ENCODE assay signal across 11 mouse cellular contexts in genomic region chr10:37194798-37195453, GRCm38 (mm10). TPM values are rescaled to one million over a fixed set of nuclear protein-coding genes. Genes with fewer than 3 reads are reported as not detected.
DNase-seq lines count a peak whose midpoint lies in the region; ATAC-seq lines count a peak whose summit lies in the region.
"Had no signal": no experiment of that assay in that cellular context is flagged by ENCODE, and none has a peak within 500 bp of the region (broad histone marks: within the 10 kb centered on the region; RNA-seq: fewer than 3 reads in every experiment).

No protein-coding gene starts in this region.

- no peak overlapping the region for H3K9ac ChIP-seq in embryonic facial prominence, embryonic 15.5 days
- H3K9ac ChIP-seq in intestine, embryonic 16.5 days (ENCODE audit: low read depth, low read length): no peak overlapping the region
- H3K9ac ChIP-seq in stomach, embryonic 16.5 days (ENCODE audit: low read length): no peak overlapping the region
- H3K9ac ChIP-seq: liver, embryonic 13.5 days; neural tube, embryonic 15.5 days had no signal

- peak; percentile 13 for DNase-seq in kidney, postnatal 10 days
- no peak for DNase-seq in kidney, adult 18-20 months
- no peak for DNase-seq in testis, postnatal 10 days (ENCODE audit: low spot score)
- DNase-seq in right cerebral cortex, postnatal 25 days: no peak
- DNase-seq in layer of hippocampus, postnatal 10 days (ENCODE audit: low spot score in 2 of 2): no peak
- DNase-seq: liver, embryonic 13.5 days had no signal

- H3K4me1 ChIP-seq in embryonic facial prominence, embryonic 15.5 days: no peaks in the 10 kb centered on the region
- no peaks in the 10 kb centered on the region for H3K4me1 ChIP-seq in intestine, embryonic 16.5 days (ENCODE audit: control insufficient read depth, insufficient read depth, low read length)
- H3K4me1 ChIP-seq in stomach, embryonic 16.5 days (ENCODE audit: control insufficient read depth, insufficient read depth, low read length): peaks cover 4% of the 10 kb centered on the region
- H3K4me1 ChIP-seq: liver, embryonic 13.5 days; neural tube, embryonic 15.5 days had no signal

- H3K36me3 ChIP-seq in embryonic facial prominence, embryonic 15.5 days: no peaks in the 10 kb centered on the region
- no peaks in the 10 kb centered on the region for H3K36me3 ChIP-seq in intestine, embryonic 16.5 days (ENCODE audit: control insufficient read depth, insufficient read depth, low read length)
- H3K36me3 ChIP-seq in stomach, embryonic 16.5 days (ENCODE audit: control insufficient read depth, insufficient read depth, low read length): no peaks in the 10 kb centered on the region
- H3K36me3 ChIP-seq: liver, embryonic 13.5 days; neural tube, embryonic 15.5 days had no signal

- no peak for ATAC-seq in embryonic facial prominence, embryonic 15.5 days (ENCODE audit: insufficient number of reproducible peaks, low FRiP score, low TSS enrichment, low read depth)
- no peak for ATAC-seq in intestine, embryonic 16.5 days
- no peak for ATAC-seq in stomach, embryonic 16.5 days (ENCODE audit: insufficient read depth, low FRiP score)

- no peaks in the 10 kb centered on the region for H3K9me3 ChIP-seq in embryonic facial prominence, embryonic 15.5 days (replicated peaks)
- H3K9me3 ChIP-seq in intestine, embryonic 16.5 days (ENCODE audit: control insufficient read depth, low read length): no peaks in the 10 kb centered on the region
- H3K9me3 ChIP-seq in stomach, embryonic 16.5 days (replicated peaks; ENCODE audit: control insufficient read depth, low read length): no peaks in the 10 kb centered on the region
- H3K9me3 ChIP-seq: liver, embryonic 13.5 days; neural tube, embryonic 15.5 days had no signal

- 67% methylated on average over 13 of the region's 13 CpGs for WGBS in embryonic facial prominence, embryonic 15.5 days
- 86% methylated on average over 13 of the region's 13 CpGs for WGBS in intestine, embryonic 16.5 days
- 83% methylated on average over 13 of the region's 13 CpGs for WGBS in stomach, embryonic 16.5 days

- H3K4me3 ChIP-seq in embryonic facial prominence, embryonic 15.5 days (replicated peaks): no peak overlapping the region
- no peak overlapping the region for H3K4me3 ChIP-seq in intestine, embryonic 16.5 days (ENCODE audit: low read length)
- no peak overlapping the region for H3K4me3 ChIP-seq in stomach, embryonic 16.5 days (replicated peaks; ENCODE audit: low read length)
- H3K4me3 ChIP-seq: liver, embryonic 13.5 days; neural tube, embryonic 15.5 days had no signal

- 0 out of 2 replicates have a peak overlapping the region, but pooled peaks have one; percentile 6 for H3K27ac ChIP-seq in embryonic facial prominence, embryonic 15.5 days (replicated peaks)
- peak overlapping the region; percentile 79 for H3K27ac ChIP-seq in intestine, embryonic 16.5 days (ENCODE audit: low read length)
- H3K27ac ChIP-seq in stomach, embryonic 16.5 days (ENCODE audit: low read length): peak overlapping the region; percentile 86; the same call in 1 of the 2 replicates
- H3K27ac ChIP-seq: liver, embryonic 13.5 days; neural tube, embryonic 15.5 days had no signal

- no peak overlapping the region for H3K4me2 ChIP-seq in embryonic facial prominence, embryonic 15.5 days (replicated peaks)
- H3K4me2 ChIP-seq in intestine, embryonic 16.5 days (ENCODE audit: low read depth, low read length): no peak overlapping the region
- no peak overlapping the region for H3K4me2 ChIP-seq in stomach, embryonic 16.5 days (ENCODE audit: low read depth, low read length)
- H3K4me2 ChIP-seq: liver, embryonic 13.5 days; neural tube, embryonic 15.5 days had no signal

- H3K27me3 ChIP-seq in embryonic facial prominence, embryonic 15.5 days: no peaks in the 10 kb centered on the region
- no peaks in the 10 kb centered on the region for H3K27me3 ChIP-seq in intestine, embryonic 16.5 days (replicated peaks; ENCODE audit: control insufficient read depth, insufficient read depth, low read length)
- no peaks in the 10 kb centered on the region for H3K27me3 ChIP-seq in stomach, embryonic 16.5 days (ENCODE audit: control insufficient read depth, insufficient read depth, low read length)
- H3K27me3 ChIP-seq: CH12.LX; liver, embryonic 13.5 days; neural tube, embryonic 15.5 days had no signal

RNA-seq across cellular contexts. Expression of gene Marcks, which starts 56.2 kb away (rescaled TPM):
- 141 and 153 TPM in 2 replicates for polyA plus RNA-seq in embryonic facial prominence, embryonic 15.5 days (2015; fragmentation: Nextera tagmentation; extraction: Ambion mirVana)
- 42.8 and 45.1 TPM in 2 replicates for polyA plus RNA-seq in intestine, embryonic 16.5 days (2015; fragmentation: Nextera tagmentation; extraction: Ambion mirVana)
- 66.3 and 78.1 TPM in 2 replicates for polyA plus RNA-seq in stomach, embryonic 16.5 days (2015; fragmentation: Nextera tagmentation; extraction: Ambion mirVana)
- total RNA-seq in layer of hippocampus, postnatal 10 days (2021): 100 to 1,000 TPM; 286 to 292 TPM

Comparison
In these comparisons a context has a peak if more than half of its experiments do, and no peak if none do; other contexts are left out.
1. H3K27ac ChIP-seq: peak in every context shown above with its lines; median percentile 86 in stomach, embryonic 16.5 days; 79 in intestine, embryonic 16.5 days; 6 in embryonic facial prominence, embryonic 15.5 days.